Mouse (Mus musculus) stomach, postnatal 0 days (tissue): ENCODE results near the gene Ahctf1.

Experiments used
- CTCF ChIP-seq: IDR thresholded peaks from 2 replicates; pipeline ENCODE4 v1.5.1; 2016; ENCODE audit warnings: antibody characterized with exemption, low read depth, mild to moderate bottlenecking, moderate library complexity
- EP300 ChIP-seq: optimal IDR thresholded peaks from 2 replicates; pipeline ENCODE3; 2016; ENCODE audit warnings: antibody characterized with exemption

DNA sequence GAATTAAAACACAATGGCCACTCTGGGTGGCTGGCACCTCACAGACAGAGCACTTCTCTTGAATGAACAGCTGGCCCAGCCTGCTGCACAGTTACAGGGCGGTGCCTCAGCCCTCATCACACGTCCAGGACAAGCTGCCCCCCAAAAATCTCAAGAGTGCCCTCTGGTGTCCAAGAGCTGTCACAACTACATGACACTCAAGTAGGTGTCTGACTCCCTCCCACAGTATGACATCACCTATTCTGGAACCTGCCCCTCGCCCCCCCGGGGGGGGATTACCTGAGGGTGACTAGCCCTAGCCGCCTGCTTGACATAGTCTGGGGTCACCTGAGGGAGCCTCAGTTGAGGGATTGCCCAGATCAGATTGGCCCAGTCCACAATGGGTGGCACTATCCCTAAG is 41.4 kb upstream of the Ahctf1 start:
- TF ChIP-seq CTCF (peak; percentile 80), EP300 (no peak)
